Mouse (Mus musculus) monocyte, adult 2 months (primary cell): Measurements from ENCODE around the gene Slc30a6.
A peak's percentile ranks its signal among the peaks of the same experiment; 100 is the strongest.
"Not testable (repeated sequence)": the region's sequence is repeated elsewhere in the genome, so short reads cannot be mapped to it uniquely, and the experiment has no call there.

Experiments
- DNase-seq, 2 experiments: peaks; one replicate each; pipeline ENCODE4 v3.0.0; 2022; ENCODE audit warnings: low spot score in 2 of 2, low read depth in 1 of 2

Gene Slc30a6

DNA sequence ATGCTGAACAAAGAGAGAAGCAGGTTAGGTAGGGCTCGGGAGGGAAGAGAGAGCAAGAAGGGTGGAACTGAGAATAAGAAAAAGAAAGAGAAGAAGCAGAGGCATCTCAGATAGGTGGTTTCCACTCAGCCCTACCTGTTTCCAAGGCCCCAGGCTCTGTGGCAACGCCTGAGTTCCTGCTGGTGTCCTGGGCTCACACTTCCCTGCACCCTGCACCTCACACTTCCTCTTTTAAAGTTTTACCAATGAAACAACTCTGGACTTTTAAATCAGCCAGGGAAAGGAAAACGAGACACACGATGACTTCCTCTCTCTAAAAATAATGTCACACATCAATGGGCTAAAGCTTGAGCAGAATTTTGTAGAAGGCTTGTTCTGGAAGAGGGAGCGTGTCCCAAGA is 45.1 kb downstream of the Slc30a6 start:
- peak in 1 of 2 experiments; percentile 3 for DNase-seq

DNA sequence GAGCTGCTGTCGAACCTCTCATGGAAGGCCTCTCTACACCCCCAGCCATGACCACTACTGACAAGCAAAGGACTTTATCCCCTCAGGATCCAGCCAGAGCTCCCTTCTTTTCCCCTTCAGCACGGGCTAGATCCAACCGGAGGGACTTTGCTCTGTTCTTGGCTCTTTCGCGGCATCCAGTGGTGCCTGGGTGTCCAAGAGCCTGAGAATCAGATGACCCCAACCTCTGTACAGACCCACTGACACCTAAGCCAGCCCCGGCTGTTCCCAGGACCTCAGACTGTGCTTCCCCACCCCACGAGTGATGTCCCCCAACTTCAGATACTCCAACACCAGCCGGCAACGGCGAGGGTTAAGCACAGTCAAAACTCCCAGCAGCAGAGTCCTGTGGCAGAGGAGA is 54.4 kb downstream of the Slc30a6 start:
- no peak for DNase-seq

DNA sequence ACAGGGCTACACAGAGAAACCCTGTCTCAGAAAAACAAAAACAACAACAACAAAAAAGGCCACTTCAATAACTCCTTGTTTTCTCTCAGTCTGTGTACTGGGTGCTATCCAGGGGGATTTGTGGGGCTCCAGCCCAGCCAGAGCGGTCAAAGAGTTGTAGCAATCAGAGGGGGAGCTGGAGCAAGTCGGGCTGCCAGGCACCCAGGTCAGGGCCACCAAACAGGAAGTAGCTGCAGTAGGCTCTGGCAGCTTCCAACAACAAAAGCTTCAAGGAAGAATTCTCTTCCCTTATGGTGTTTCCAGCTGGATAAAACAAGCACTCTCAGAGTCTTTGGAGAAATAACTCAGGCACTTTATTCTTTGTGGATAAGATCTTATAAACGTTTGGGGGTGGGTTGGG is 58.5 kb downstream of the Slc30a6 start:
- DNase-seq = no peak

DNA sequence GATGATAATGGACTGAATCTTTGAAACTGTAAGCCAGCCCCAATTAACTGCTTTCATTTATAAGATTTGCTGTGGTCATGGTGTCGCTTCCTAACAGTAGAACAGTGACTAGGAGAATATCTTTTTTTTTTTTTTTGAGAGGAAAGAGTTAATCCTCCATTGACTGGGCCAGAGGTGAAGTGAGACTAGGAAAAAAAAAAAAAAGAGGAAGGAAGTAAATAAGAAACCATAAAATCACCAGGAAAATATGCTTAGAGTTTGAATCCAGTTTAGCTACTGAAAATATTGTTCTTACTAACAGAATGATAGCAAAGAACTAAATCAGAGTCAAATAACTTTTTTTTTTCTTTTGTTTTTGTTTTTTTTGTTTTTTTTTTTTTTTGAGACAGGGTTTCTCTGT is 59.3 kb downstream of the Slc30a6 start:
- no peak for DNase-seq

DNA sequence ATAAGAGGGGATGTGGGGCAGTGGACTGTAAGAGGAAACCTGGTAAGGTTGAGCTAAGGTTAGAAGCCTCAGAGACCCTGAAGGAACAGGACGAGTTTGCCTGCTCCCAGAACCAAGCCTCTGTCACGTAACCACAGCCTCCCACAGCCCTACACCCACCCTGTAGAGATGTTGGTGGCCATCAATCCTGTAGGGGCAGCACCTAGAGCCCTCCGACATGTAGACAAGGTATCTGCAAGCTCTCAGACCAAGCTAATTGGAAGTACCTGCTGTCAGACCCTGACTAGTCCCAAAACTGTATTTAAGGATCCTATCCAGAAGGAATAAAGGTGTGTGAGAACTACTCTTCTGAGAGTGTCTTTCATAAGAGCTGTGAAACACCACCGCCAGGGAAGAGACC is 60.0 kb downstream of the Slc30a6 start:
- DNase-seq = no peak

DNA sequence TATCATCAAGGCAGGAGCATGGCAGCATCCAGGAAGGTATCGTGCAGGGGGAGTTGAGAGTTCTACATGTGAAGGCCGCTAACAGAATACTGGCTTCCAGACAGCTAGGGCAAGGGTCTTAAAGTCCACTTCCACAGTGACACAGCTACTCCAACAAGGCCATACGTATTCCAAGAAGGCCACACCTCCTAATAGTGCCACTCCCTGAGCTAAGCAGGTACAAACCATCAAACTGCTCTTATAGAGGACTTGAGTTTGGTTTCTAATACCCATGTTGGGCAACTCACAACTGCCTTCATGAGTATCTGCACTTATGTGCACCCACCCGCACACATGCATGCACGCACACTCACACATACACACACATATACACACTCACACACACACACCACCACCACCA is 61.4 kb downstream of the Slc30a6 start:
- DNase-seq = no peak

DNA sequence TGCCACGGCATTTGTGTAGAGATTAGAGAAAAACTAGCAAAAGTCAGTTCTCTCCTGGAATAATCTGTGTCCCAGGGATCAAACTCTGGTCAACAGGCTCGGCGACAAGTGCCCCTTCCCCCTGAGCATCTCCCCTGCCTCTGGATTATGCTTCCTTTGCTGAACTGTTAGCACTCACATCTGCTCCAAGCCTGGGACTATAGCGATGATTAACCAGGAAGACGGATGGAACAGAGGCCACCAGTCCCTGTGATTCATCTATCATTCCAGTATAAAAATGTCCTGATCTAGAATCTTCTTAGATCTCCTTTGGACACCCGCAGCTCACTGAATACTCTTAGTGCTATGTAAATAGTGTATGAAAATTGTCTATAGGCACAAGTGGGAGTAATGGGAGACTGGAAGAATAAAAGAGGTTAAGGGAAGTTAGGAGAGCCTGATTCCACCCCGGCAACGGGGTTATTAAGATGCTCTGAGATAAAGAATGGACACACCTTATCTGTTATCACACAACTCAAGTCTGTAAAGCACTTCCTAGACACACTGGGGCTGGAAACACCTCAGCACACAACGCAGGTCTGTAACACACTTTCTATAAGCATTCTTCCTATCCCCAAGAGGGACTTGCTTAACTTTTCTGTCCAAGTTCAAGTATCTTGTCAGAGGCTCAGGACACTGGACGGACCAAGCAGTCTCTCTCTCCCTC is 62.7 kb downstream of the Slc30a6 start:
- DNase-seq = no peak

DNA sequence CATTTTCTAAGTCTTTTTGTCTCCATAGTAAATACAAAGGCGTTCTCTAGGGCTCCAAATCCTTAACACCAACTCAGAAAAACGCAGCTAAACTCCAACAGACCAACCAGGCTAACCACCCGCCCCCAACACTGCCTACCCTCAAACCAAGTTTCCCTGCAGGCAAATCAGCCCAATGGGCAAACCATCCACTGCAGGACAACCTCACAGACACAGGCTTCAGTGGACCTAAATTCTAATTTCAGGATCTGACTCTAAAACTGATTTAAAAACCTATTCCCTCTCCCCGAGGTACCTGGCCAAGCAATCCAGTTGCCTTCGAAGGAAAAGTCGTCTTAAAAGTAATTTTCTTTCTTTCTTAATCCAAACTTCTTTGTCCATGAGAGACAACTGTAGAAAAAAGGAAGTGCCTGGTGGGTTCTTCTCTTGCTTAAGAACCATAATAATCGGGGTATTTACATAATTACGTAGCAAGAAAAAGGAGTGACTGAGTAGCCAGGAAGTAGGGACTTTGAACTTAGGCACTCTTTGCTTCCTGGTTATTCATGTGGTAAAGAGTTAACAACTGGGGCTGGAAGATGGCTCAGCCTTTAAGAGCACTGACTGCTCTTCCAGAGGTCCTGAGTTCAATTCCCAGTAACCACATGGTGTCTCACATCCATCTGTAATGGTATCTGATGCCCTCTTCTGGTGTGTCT is 63.5 kb downstream of the Slc30a6 start, which contains the start of gene Nlrc4:
Nlrc4 (minus strand) TSS at position 432 of the 698 bp plus-strand sequence.
- DNase-seq = peak in 1 of 2 experiments; percentile 5

DNA sequence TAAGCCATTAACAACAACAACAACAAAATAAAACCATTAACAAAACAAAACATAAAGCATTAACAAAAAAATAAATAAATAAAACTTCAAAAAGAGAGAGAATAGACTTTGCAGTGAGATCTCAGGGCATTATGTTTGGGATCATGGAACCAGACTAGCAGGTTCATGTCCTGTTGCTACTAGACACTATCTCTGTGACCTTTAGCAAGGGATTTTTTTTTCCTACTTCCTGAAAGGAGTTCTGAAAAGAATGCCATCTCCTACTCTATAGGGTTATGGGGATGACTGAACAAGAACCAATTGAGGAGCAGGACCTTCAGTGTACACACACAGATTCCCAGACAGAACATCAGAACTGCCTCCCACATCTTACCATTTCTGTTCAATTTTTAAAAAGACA is 68.1 kb downstream of the Slc30a6 start:
- DNase-seq = no peak

DNA sequence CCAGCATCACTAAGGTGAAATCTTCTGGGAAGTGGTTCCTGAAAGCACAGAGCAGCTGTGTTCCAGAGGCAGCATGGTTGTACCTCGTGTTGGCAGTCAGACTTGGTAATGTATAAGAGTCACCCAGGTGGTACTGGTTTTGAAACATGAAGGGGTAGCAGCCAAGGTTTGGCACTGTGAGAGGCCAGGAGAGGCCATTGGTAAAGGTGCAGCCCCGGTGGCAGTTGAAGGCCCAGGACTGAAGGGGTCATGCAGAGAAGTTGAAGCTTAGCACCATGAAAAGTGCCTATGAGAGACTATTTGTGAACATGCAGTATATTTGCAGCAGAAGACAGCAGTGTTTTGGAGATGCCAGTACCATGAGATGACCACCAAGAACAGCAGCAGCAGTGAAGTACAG is 72.6 kb downstream of the Slc30a6 start:
- not testable (repeated sequence) for DNase-seq

DNA sequence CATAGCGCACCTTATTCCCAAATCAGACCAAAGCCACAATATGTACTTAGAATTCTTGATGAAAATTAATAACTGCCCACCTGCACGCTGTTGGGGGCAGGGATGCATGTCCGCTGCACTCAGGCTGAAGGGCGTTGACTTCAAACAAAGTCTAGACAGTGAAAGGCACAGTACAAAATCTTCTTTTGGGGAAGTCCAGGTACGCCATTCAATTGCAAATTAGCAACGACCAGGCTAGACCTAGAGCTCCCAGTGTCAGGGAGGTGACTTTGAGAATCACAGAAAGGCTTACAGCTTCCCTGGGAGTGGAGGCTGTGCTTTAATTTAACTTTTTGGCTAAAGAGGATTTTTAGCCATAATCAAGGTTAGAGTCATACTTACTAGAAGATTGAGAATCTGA is 74.7 kb downstream of the Slc30a6 start:
- not testable (repeated sequence) for DNase-seq
